Mouse (Mus musculus) testis, postnatal 14 days (tissue): ENCODE measurements around the gene Togaram2.
"Not testable (repeated sequence)": the region's sequence is repeated elsewhere in the genome, so short reads cannot be mapped to it uniquely, and the experiment has no call there.

Source experiments
- DNase-seq: peaks from one replicate; pipeline ENCODE4 v3.0.0; 2021; ENCODE audit warnings: low spot score

Gene Togaram2

DNA sequence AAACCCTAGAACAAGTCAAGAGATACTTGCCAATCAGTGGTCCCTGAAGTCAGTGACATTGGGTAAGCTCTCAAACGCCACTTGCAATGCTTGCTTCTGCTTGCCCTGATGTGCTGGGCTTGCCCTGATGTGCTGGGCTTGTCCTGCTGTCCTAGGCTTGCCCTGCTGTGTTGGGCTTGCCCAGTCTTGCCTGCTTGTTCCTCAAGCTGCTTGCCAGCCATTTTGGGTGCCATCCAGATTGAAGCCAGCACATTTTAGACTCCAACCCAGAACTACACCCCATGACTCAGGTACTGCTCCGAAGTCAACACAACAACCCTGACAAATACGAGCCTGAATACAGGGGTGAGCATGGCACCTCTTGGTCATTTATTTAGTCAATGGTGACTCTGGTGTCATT is 69.1 kb downstream of the Togaram2 start:
- DNase-seq = no peak

- no peak for DNase-seq
Observed at GRCm38 (mm10) chr17:71742935-71743334, 69.9 kb downstream of the Togaram2 start.

GRCm38 (mm10) chr17:71746114-71746513 is 73.1 kb downstream of the Togaram2 start:
- DNase-seq = no peak

GRCm38 (mm10) chr17:71747561-71747960 is 74.5 kb downstream of the Togaram2 start:
- no peak for DNase-seq

GRCm38 (mm10) chr17:71749616-71750168 is 76.6 kb downstream of the Togaram2 start:
- no peak for DNase-seq

DNA sequence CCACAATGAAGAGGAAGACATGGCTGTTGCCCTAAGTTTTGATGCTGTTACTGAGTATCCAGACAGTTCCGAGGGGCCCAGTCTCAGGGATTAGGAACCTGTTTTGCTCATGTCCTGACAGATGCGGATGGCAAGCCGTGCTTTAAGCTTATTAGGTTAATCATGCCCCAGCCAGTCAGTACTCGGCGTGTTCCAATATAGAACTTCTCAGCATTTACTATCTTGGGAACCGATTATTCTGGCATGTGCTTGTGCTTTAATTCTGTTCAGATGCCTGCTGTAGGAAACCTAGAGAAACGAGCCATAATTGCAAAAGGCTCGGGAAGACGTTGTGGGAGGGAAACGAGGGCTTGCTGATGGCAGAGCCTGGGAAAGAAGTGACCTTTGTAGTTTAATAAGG is 79.8 kb downstream of the Togaram2 start, which contains the start of gene Pcare:
Pcare (minus strand) TSS at position 64 of the 400 bp plus-strand sequence.
- DNase-seq = no peak

DNA sequence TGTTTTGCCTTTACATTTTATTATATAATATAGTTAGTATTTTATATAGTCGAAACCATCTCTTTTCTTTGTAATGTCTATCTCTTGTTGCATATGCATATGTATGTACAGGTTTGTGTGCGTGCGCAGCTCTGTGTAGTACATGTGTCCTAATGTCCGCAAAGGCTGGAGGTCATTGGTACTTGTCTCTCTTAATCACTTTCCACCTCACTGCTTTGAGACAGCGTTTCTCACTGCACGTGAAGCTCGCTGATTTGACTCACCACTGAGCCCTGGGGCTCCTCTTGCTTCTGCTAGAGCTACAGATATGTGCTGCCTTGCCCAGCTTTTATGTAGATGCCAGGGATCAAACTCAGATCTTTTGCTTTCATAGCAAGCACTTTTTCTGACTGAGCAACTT is 87.5 kb downstream of the Togaram2 start:
- no peak for DNase-seq

- not testable (repeated sequence) for DNase-seq
Observed at GRCm38 (mm10) chr17:71768173-71768572, 95.1 kb downstream of the Togaram2 start, which contains the start of gene Clip4. Gene Clip4 (plus strand): TSS chr17:71768473.

GRCm38 (mm10) chr17:71769564-71769963 is 96.5 kb downstream of the Togaram2 start:
- DNase-seq = no peak

DNA sequence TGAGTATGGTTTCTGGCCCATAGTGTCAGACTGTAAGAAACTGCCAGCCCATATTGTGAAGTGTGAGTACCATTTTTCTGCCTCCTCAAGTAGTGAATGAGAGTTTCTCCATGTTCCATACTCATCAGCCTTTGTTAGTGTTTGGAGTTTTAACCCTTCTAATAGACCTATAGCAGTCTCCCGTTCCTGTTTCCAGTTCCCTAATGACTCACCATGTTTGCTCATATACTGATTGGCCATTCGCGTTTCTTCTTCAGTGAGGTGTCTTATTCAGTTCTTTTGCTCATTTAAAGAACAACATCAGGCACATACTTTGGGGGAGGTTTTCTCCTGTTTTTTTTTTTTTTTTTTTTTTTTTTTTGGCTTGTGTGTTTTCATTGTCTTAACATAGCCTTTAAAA is 97.6 kb downstream of the Togaram2 start:
- DNase-seq = no peak

DNA sequence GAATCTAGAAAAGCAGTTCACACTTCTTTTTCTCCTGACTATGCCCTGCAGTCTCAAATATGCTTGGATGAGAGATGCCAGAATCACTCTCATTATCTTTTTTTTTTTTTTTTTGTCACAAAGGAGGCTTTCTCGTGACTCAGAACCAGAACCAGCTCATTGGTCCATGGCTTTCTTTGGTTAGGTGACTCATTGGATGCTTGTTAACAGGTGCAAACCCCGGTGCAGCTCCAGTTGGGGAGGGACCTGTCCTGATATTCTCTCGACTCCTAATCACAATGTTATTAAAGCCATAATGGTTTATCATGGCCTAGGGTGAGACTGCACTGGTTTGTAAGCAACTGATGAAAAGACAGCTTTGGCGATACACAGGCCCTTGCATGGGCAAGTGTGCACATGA is 101.1 kb downstream of the Togaram2 start:
- DNase-seq = no peak

- no peak for DNase-seq
Observed at GRCm38 (mm10) chr17:71775279-71775678, 102.2 kb downstream of the Togaram2 start.

DNA sequence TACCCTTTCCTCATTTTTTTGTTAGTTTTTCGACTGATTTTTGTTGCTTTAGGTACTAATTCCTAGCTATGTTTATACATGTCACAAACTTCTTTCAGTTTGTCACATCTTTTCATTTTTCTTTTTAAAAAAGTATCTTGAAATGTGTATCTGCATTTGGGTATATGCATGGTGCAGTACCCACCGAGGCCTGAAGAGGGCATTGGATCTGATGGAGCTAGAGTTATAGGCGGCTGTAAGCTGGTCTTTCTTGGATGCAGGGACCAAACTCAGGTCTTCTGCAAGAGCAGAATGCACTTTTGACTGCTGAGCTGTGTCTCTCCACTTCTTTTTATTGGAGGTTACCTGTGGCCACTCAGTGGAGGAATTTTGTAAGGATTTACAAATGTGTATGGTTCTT is 105.6 kb downstream of the Togaram2 start:
- no peak for DNase-seq
